Mouse (Mus musculus): ENCODE data around the gene Gtf2ird1.

- TF ChIP-seq POLR2A (IDR thresholded peaks at IDR 0.05; ENCODE audit: low read depth, low read length) (no peak), RAD21 (IDR thresholded peaks at IDR 0.05; ENCODE audit: low read depth, low read length) (no peak), HCFC1 (IDR thresholded peaks at IDR 0.05; ENCODE audit: low read depth, low read length) (no peak), CTCF (conservative IDR thresholded peaks at IDR 0.05 in 1 of 2, IDR thresholded peaks at IDR 0.05 in 1 of 2; ENCODE audit: low read depth in 2 of 2, low read length in 2 of 2) (no peak), ZC3H11A (IDR thresholded peaks at IDR 0.05; ENCODE audit: low read depth, low read length) (no peak), SIN3A (IDR thresholded peaks at IDR 0.05; ENCODE audit: low read length) (no peak), E2F4 (IDR thresholded peaks at IDR 0.05; ENCODE audit: insufficient replicate concordance, low read depth, low read length) (no peak), MAX (IDR thresholded peaks at IDR 0.05; ENCODE audit: low read length) (no peak), SMC3 (IDR thresholded peaks at IDR 0.05; ENCODE audit: low read depth, low read length) (no peak), MAFK (IDR thresholded peaks at IDR 0.05; ENCODE audit: insufficient replicate concordance, low read length) (no peak), TCF12 (IDR thresholded peaks at IDR 0.05; ENCODE audit: low read depth, low read length) (no peak), CHD2 (IDR thresholded peaks at IDR 0.05; ENCODE audit: low read length) (no peak)
These were observed 7.7 kb upstream of the Gtf2ird1 start for GRCm38 (mm10) chr5:134464225-134464624.

Data from CH12.LX (cell line).